Mouse (Mus musculus): ENCODE measurements around the gene Cntrl.

The Cntrl gene

GRCm38 (mm10) chr2:35109141-35109923 lies at the start of gene Cntrl:
Cntrl (plus strand) TSS chr2:35109492.
- peak; percentile 96 for DNase-seq (ENCODE audit: extremely low spot score)

GRCm38 (mm10) chr2:35060256-35060655 lies 49.0 kb upstream of the Cntrl start:
- no peak for DNase-seq (ENCODE audit: extremely low spot score)

GRCm38 (mm10) chr2:35060897-35061296 lies 48.4 kb upstream of the Cntrl start:
- DNase-seq (ENCODE audit: extremely low spot score), result no peak

- DNase-seq (ENCODE audit: extremely low spot score), result no peak
These were observed 48.0 kb upstream of the Cntrl start, which contains the start of gene Hc for GRCm38 (mm10) chr2:35061338-35061737. Hc (minus strand) TSS chr2:35061438.

GRCm38 (mm10) chr2:35063333-35064030 lies 45.8 kb upstream of the Cntrl start:
- no peak for DNase-seq (ENCODE audit: extremely low spot score)

- no peak for DNase-seq (ENCODE audit: extremely low spot score)
These were observed 42.7 kb upstream of the Cntrl start for GRCm38 (mm10) chr2:35066525-35067082.

GRCm38 (mm10) chr2:35067117-35067516 lies 42.2 kb upstream of the Cntrl start:
- DNase-seq (ENCODE audit: extremely low spot score), result no peak

- DNase-seq (ENCODE audit: extremely low spot score), result no peak
These were observed 40.2 kb upstream of the Cntrl start for GRCm38 (mm10) chr2:35069124-35069523.

- no peak for DNase-seq (ENCODE audit: extremely low spot score)
These were observed 39.0 kb upstream of the Cntrl start for GRCm38 (mm10) chr2:35070275-35070674.

GRCm38 (mm10) chr2:35072547-35072946 lies 36.7 kb upstream of the Cntrl start:
- DNase-seq (ENCODE audit: extremely low spot score), result no peak

- no peak for DNase-seq (ENCODE audit: extremely low spot score)
These were observed 35.0 kb upstream of the Cntrl start for GRCm38 (mm10) chr2:35074328-35074727.

- no peak for DNase-seq (ENCODE audit: extremely low spot score)
These were observed 30.1 kb upstream of the Cntrl start for GRCm38 (mm10) chr2:35079166-35079565.

GRCm38 (mm10) chr2:35087418-35087817 lies 21.9 kb upstream of the Cntrl start:
- DNase-seq (ENCODE audit: extremely low spot score), result no peak

GRCm38 (mm10) chr2:35100529-35100928 lies 8.8 kb upstream of the Cntrl start:
- no peak for DNase-seq (ENCODE audit: extremely low spot score)

- no peak for DNase-seq (ENCODE audit: extremely low spot score)
These were observed 7.8 kb upstream of the Cntrl start, which contains the start of gene AI182371 for GRCm38 (mm10) chr2:35101443-35101842. AI182371 (minus strand) TSS chr2:35101543.

GRCm38 (mm10) chr2:35102777-35103176 lies 6.5 kb upstream of the Cntrl start:
- DNase-seq (ENCODE audit: extremely low spot score), result no peak

- DNase-seq (ENCODE audit: extremely low spot score), result no peak
These were observed 5.7 kb upstream of the Cntrl start for GRCm38 (mm10) chr2:35103558-35103957.

- DNase-seq (ENCODE audit: extremely low spot score), result no peak
These were observed 4.4 kb upstream of the Cntrl start for GRCm38 (mm10) chr2:35104843-35105242.

- peak; percentile 14 for DNase-seq (ENCODE audit: extremely low spot score)
These were observed 1.2 kb upstream of the Cntrl start for GRCm38 (mm10) chr2:35107984-35108635.

- DNase-seq (ENCODE audit: extremely low spot score), result no peak
These were observed 580 bp upstream of the Cntrl start for GRCm38 (mm10) chr2:35108712-35109111.

- no peak for DNase-seq (ENCODE audit: extremely low spot score)
These were observed 622 bp downstream of the Cntrl start for GRCm38 (mm10) chr2:35109924-35110304.

GRCm38 (mm10) chr2:35110521-35110920 lies 1.2 kb downstream of the Cntrl start:
- DNase-seq (ENCODE audit: extremely low spot score), result no peak
